Mouse (Mus musculus) gastrocnemius, postnatal 25 days (tissue): Measurements from ENCODE around the gene Rpp30. TPM values are rescaled to one million over a fixed set of nuclear protein-coding genes. Genes with fewer than 3 reads are reported as not detected.

ENCODE experiments used
- DNase-seq: peaks from one replicate; pipeline ENCODE4 v3.0.0; 2022
- total RNA-seq, 2 experiments: library from RNA; stranded (reverse); gene quantifications; 1 replicate in 1 of 2; 2 replicates in 1 of 2; pipeline ENCODE4 v1.2.3; 2021

Gene Rpp30
- total RNA-seq, 2 experiments from 2014 or later, result 14.3 to 14.4 TPM

DNA sequence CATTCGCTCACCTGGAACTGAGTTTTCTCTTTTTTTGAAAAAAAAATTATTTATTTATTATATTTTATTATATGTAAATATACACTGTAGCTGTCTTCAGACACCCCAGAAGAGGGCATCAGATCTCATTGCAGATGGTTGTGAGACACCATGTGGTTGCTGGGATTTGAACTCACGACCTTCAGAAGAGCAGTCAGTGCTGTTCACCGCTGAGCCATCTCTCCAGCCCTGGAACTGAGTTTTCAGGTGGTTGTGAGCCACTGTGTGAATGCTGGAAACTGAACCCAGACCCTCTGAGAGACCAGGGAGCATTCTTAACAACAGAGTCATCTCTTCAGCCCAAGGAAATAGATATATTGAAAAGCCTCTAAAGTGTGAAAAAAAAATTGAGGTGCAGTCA, 44.9 kb downstream of the Rpp30 start:
- DNase-seq, result no peak

DNA sequence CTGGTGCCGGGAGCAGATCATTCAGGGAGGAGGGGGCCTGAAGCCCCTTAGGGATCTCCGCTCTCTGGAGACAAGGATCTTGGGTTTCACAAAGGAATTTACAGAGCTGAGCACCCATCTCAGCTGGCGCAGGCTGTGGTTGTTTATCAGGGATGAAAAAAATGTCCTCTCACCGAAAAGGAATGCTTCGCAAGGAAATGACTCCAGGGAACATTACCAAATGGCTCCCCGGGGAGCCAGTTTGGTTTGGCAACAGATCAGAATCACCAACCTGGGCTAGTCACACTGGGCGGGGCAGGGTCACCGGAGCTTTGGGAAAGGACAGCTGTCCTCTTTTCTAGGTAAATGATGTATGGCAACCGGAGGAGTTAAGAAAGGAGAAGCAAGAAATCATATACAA, 45.7 kb downstream of the Rpp30 start:
- peak; percentile 21 for DNase-seq

DNA sequence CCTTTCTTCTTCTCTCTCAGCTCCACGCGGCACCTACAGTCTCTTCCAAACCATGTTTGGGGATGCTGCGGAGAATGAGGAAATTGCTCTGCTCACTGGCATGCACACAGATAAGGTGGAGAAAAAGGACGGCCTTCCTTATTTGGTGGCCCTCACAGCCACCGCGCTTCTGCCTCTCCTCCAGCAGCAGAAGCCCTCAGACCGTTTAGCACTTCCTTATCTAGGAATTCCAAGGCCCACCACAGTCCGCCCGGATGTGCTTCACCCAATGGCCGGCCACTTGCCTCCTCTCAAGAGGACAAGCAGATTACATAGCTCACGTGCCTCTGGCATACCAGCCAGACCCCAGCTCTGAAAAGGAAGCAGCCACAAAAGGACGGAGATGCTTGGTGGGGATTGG, 46.1 kb downstream of the Rpp30 start:
- DNase-seq, result no peak

DNA sequence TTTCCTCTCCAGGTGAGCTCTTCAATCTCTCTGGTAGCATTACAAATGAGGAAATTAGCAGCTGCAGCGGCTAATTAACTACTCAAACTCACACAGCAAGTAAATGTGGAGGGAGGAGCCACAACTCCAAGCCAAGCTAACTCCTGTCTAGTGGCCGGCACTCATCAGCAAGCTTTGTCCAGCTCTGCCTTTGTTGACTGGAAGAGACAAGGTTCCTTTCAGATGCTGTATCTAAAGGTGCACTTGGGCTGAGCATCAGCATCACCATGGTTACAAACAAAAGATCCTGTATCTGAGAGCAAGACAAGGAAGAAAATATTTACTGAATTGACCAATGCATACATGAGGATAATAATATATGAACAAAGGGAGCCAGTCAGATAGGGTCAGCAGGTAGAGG, 46.7 kb downstream of the Rpp30 start:
- no peak for DNase-seq

DNA sequence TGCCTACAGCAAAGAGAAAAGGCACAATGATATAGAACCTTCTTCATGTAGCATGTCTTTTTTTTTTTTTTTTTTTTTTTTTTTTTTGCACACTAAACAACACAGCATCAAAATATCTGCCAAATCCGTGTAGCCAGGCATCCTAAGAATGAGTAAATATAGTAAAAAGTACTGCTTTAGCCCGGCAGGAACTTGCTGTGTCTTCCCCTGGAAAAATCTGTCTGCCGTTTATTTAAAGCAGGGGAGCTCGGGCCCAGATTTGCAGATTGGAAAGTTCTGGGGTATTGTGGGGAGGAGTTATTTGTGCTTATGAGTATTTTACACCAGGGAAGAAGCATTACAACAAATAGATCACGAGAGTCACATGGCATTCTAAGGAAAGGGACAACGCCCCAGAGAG, 48.5 kb downstream of the Rpp30 start:
- no peak for DNase-seq

DNA sequence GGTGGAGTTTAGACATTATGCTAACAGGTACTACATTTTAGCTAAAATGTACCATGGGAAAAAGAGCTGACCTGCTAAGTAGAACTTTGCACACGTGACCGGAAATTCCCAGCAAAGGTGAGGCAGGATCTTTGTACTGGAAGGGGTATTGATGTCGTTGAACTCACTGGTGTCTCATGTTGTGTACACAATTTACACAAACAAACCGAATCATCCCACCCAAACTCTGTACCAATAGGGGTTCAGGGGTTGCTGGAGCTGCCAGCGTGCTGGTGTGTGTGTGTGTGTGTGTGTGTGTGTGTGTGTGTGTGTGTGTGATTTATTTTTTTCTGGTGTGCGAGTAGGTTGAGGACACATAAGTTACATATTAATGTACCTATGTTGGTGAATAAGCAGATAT, 49.5 kb downstream of the Rpp30 start:
- no peak for DNase-seq

DNA sequence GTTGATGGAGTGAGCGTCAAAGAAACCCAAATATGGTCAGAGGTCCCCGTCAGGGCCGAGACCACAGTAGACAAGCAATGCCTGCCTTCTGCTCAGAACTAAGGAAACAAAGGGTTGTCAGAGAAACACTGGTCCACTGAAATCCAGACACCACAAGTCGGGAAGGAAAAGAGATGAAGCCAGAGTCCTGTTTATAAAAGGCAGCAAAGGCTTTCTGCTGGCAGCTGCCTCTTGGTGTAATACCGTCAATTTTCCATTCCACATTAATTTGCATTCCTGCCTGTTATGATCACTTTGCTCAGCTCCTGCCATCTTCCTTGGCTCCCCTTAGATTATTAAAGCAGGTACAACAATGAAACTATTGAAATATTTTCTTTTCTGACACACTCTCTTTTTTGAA, 50.2 kb downstream of the Rpp30 start:
- no peak for DNase-seq

DNA sequence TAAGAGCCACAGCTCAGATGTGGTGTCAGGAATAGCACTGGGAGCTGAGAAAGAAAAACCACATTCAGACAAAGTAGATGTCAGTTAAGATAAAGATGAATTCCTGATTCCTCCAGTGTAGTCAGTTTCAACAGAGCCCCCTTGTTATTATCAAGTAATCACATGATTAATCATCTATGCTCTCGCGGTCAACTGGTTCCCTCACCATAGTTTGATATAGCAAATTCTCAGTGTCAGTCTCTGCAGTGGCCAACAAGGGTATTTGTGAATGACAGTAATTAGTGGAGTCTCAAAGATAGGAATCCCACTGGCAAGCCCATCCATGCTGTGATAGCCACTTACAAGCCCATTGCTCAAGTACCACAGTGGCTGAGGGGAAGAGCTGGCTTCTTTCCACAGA, 60.1 kb downstream of the Rpp30 start:
- DNase-seq, result no peak

DNA sequence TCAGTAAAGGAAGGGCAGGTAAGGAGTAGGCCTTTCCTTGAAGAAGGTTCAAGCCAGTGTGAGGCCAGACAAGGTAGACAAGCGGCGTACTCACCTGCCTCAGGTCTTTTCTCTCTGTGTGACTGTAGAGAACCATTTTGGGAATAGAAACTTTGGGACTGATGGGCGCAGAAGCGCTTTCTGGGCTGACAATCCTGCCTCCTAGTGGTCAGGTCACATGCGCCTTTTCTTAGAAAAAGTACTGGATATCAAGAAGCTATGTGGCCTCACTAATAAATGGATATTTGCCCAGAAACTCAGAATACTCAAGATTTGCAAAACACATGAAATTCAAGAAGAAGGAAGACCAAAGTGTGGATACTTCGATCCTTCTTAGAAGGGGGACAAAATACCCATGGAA, 65.1 kb downstream of the Rpp30 start:
- no peak for DNase-seq

DNA sequence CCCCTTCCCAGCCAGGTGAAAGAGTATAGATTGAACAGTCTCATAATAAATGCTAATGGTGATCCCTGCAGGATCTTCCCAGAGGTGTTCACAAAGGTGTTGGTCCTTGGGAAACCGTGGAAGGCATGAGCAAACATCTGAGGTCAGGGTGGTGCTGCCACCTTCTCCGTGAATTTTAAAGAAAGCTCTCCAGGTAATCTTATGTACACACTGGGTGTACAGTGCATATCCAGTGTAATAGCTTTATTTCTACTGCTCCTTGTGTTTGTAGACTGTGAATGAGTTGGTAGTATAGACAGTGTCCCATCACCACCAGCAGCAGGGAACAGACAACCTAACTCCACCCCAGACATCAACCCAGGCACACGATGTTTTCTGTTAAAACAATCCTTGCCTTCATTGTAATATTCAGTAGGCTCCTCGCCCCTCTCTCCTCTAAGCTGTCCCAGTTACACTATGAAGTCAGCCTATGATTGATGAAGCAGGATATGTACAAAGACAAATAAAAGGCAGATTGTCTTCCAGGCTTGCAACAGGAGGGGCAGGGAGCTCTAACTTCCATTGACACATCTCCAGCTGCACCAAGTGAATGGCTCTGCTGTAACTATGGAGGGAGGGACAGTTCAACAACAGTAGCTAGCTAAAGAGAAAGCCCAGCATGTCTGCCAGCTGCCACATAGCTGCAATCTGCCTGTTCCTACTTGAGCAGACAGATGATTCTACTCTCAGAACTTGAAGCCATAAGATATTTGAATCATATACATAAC, 66.9 kb downstream of the Rpp30 start:
- DNase-seq, result no peak

Other genes starting within 250 kb of the Rpp30 start
- under 1 TPM; 0.54 to 0.59 TPM for gene Htr7, start 26.2 kb upstream of the Rpp30 start, total RNA-seq
- 10 to 100 TPM in 1 of 2 experiments, 1 to 10 TPM in 1; 9.7 to 18.5 TPM for gene Ankrd1, start 36.4 kb downstream of the Rpp30 start, total RNA-seq